Mouse (Mus musculus) forebrain, embryonic 14.5 days (tissue): Measurements from ENCODE around the gene Slc4a3. TPM values are rescaled to one million over a fixed set of nuclear protein-coding genes. Genes with fewer than 3 reads are reported as not detected.
A peak's percentile ranks its signal among the peaks of the same experiment; 100 is the strongest.

Source experiments
- ATAC-seq: fragments of 200-750 bp; cut with Nextera tagmentation; 2 replicates; pipeline ENCODE4 v1.8.0; 2017; ENCODE audit warnings: mild to moderate bottlenecking, moderate library complexity
- DNase-seq: peaks from one replicate; pipeline ENCODE4 v3.0.0-alpha.2; 2015; ENCODE audit warnings: low spot score
- H3K27ac ChIP-seq: fragments of 300-500 bp; sonication (generic); 2 replicates; pipeline ENCODE4 v1.5.1; 2014; ENCODE audit warnings: low read depth, mild to moderate bottlenecking, control low read depth, low read length, moderate library complexity
- H3K27me3 ChIP-seq: fragments of 300-500 bp; sonication (generic); replicated peaks from 2 replicates; pipeline ENCODE4 v1.6.1; 2014; ENCODE audit warnings: low read length, control low read depth, mixed read lengths; ENCODE audit not compliant: control insufficient read depth, insufficient read depth
- H3K36me3 ChIP-seq: fragments of 300-500 bp; sonication (generic); 2 replicates; pipeline ENCODE4 v1.6.1; 2014; ENCODE audit warnings: low read length, control low read depth; ENCODE audit not compliant: control insufficient read depth, insufficient read depth
- H3K4me1 ChIP-seq: fragments of 300-500 bp; sonication (generic); 2 replicates; pipeline ENCODE4 v1.6.1; 2014; ENCODE audit warnings: antibody characterized with exemption, low read length, control low read depth; ENCODE audit not compliant: control insufficient read depth, insufficient read depth
- H3K4me2 ChIP-seq: fragments of 300-500 bp; sonication (generic); 2 replicates; pipeline ENCODE4 v1.6.1; 2014; ENCODE audit warnings: mild to moderate bottlenecking, control low read depth, low read length
- H3K4me3 ChIP-seq: fragments of 300-500 bp; sonication (generic); 2 replicates; pipeline ENCODE4 v1.5.1; 2014; ENCODE audit warnings: low read depth, low read length, control low read depth
- H3K9ac ChIP-seq: fragments of 300-500 bp; sonication (generic); 2 replicates; pipeline ENCODE4 v1.6.1; 2014; ENCODE audit warnings: mild to moderate bottlenecking, low read length, control low read depth, moderate library complexity
- H3K9me3 ChIP-seq: fragments of 300-500 bp; sonication (generic); replicated peaks from 2 replicates; pipeline ENCODE4 v1.6.1; 2016; ENCODE audit warnings: low read length, control low read depth, mixed read lengths; ENCODE audit not compliant: control insufficient read depth
- WGBS: fragments of 180-500 bp; shearing (Covaris S2); extraction: QIAGEN DNeasy Blood & Tissue Kit; methylation state at CpG from one replicate; pipeline ENCODE4 v1.1.7; 2014; 5-methylcytosine and 5-hydroxymethylcytosine counted together
- polyA plus RNA-seq: library from polyadenylated mRNA; unstranded; fragments of >200 nt; fragmentation: Nextera tagmentation; extraction: Ambion mirVana; gene quantifications from 2 replicates; pipeline ENCODE4 v1.2.1, GENCODE M21; 2014

Gene Slc4a3
- polyA plus RNA-seq, 1 experiment from 2014 or later: 12.6 TPM

DNA sequence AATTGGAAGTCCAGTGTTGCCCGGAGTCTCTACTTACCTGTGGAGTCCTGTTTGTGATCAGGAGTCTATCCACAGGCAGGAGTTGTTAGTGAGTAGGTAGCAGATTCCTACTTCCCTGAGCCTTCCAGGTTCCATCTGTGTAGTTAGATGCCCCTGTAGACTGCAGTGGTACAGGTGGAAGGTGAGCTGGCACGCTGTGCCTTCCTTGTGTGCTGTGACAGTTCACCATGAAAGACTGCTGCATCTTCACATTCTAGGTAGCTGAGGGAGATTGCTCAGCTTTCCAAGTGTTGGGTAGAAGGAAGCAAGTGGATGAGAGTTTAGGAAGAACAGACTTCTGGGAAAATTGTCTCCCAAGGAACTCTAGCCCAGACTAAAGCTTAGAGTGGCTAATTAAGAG is 18.0 kb downstream of the Slc4a3 start:
- Histone ChIP-seq H3K9me3 (no peaks in the 10 kb centered on the region), H3K36me3 (no peaks in the 10 kb centered on the region), H3K4me1 (peaks cover 11% of the 10 kb centered on the region), H3K27ac (no peak overlapping the region), H3K4me2 (no peak overlapping the region), H3K9ac (no peak overlapping the region), H3K4me3 (no peak overlapping the region), H3K27me3 (no peaks in the 10 kb centered on the region)
- WGBS: 87% methylated on average over 2 of the region's 2 CpGs
- no peak for ATAC-seq
- no peak for DNase-seq

- ATAC-seq: no peak
- no peak overlapping the region for H3K27ac ChIP-seq
- H3K4me2 ChIP-seq: no peak overlapping the region
- no peaks in the 10 kb centered on the region for H3K27me3 ChIP-seq
- WGBS: 71% methylated on average over 5 of the region's 5 CpGs
- no peaks in the 10 kb centered on the region for H3K9me3 ChIP-seq
- no peak overlapping the region for H3K9ac ChIP-seq
- no peaks in the 10 kb centered on the region for H3K36me3 ChIP-seq
- no peak overlapping the region for H3K4me3 ChIP-seq
- DNase-seq: no peak
- peaks cover 7% of the 10 kb centered on the region for H3K4me1 ChIP-seq
Measured at GRCm38 (mm10) chr1:75564916-75565315, 18.9 kb downstream of the Slc4a3 start.

DNA sequence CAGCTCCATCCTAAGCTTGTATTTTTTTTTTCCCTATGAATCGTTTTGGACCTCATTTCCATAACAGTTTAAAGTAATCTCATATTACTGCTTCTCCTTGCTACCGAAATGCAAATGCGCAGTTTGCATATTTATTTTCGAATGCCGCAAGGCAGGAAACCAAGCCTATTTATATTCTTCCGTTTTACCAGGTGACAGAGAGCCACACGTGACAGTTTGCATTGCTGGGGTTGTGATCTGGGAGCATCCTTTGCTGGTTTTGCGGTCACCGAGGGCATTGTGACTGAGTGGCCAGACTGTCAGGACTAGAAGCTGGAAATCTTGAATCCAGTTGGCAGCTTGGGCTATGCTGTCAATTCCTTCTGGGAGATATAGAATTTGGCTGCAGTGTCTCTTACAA is 19.6 kb downstream of the Slc4a3 start:
- no peak overlapping the region for H3K9ac ChIP-seq
- H3K4me3 ChIP-seq: no peak overlapping the region
- DNase-seq (no peak), ATAC-seq (no peak)
- H3K4me2 ChIP-seq: no peak overlapping the region
- no peaks in the 10 kb centered on the region for H3K36me3 ChIP-seq
- H3K27ac ChIP-seq: no peak overlapping the region
- H3K4me1 ChIP-seq: peaks cover 7% of the 10 kb centered on the region
- H3K27me3 ChIP-seq: no peaks in the 10 kb centered on the region
- 73% methylated on average over 9 of the region's 9 CpGs for WGBS
- H3K9me3 ChIP-seq: no peaks in the 10 kb centered on the region

- no peak for ATAC-seq
- H3K9ac ChIP-seq: no peak overlapping the region
- no peak overlapping the region for H3K27ac ChIP-seq
- WGBS: 68% methylated on average over 6 of the region's 6 CpGs
- H3K9me3 ChIP-seq: no peaks in the 10 kb centered on the region
- no peak overlapping the region for H3K4me3 ChIP-seq
- no peak for DNase-seq
- H3K27me3 ChIP-seq: no peaks in the 10 kb centered on the region
- no peaks in the 10 kb centered on the region for H3K36me3 ChIP-seq
- no peak overlapping the region for H3K4me2 ChIP-seq
- H3K4me1 ChIP-seq: no peaks in the 10 kb centered on the region
Measured at GRCm38 (mm10) chr1:75570403-75570802, 24.3 kb downstream of the Slc4a3 start.

GRCm38 (mm10) chr1:75572776-75573175 is 26.7 kb downstream of the Slc4a3 start:
- H3K4me1 ChIP-seq: no peaks in the 10 kb centered on the region
- H3K27me3 ChIP-seq: no peaks in the 10 kb centered on the region
- no peak overlapping the region for H3K9ac ChIP-seq
- no peaks in the 10 kb centered on the region for H3K36me3 ChIP-seq
- DNase-seq: peak; percentile 23
- no peak overlapping the region for H3K4me3 ChIP-seq
- no peaks in the 10 kb centered on the region for H3K9me3 ChIP-seq
- H3K4me2 ChIP-seq: no peak overlapping the region
- 67% methylated on average over 6 of the region's 6 CpGs for WGBS
- H3K27ac ChIP-seq: no peak overlapping the region
- no peak for ATAC-seq

DNA sequence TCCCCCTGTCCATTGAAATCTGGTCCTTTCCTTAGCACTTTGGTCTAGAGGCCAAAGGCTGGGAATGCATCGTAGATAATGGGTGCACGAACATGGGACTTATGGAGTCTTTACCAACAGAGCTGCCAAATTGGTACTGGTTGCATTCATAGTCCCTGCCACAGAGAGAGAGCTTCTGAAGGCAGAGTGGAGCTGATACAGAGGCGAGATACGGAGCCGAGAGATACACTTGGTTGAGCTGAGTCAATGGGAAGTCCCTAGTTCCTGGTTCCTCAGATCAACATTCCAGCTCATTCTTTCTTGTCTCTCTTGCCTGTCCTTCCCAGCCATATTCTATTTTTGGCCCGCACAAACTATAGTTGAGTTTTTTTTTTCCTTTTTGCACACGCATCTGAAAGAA is 27.6 kb downstream of the Slc4a3 start:
- Histone ChIP-seq H3K4me3 (no peak overlapping the region), H3K27me3 (no peaks in the 10 kb centered on the region), H3K4me2 (no peak overlapping the region), H3K9me3 (no peaks in the 10 kb centered on the region), H3K4me1 (no peaks in the 10 kb centered on the region), H3K36me3 (no peaks in the 10 kb centered on the region), H3K27ac (no peak overlapping the region), H3K9ac (no peak overlapping the region)
- no peak for ATAC-seq
- no peak for DNase-seq
- WGBS: 90% methylated on average over 7 of the region's 7 CpGs

DNA sequence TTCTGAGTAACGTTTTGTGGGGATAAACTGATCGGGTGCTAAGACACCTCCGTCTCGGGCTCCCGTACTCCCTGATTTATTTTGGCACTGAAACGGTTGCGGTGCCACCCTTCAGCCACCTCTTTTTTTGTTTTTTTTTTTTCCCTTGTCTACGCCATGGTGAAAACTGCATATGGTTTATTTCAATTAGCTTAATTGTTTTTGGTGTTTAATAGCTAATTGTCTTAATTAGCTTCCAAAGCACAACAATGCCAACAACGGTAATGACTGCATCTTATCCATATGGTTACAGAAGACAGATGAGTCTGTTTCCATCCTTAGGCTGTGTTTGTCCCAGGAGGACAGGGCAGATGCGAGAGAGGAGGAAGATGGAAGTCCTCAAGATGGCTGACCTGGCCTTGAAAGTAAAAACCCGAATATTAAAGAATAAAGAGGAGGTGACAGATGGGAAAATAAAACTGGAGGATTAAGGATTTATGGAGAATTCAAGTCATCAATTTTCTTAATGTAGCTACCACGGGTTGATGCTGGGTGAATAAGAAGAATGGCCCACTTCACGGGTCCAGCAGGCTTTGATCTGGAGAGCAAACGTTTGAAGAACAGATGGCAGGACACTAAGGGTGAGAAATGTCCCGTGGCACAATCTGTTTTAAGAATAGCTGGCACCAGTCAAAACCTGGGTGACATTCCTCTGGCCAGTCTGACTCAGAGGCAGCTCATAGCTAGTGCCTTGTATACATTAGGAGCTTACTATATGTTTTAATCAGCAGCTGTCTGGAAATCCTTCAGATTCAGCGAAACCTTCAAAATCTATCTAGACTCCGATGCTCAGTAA is 28.6 kb downstream of the Slc4a3 start:
- DNase-seq (peak; percentile 63), ATAC-seq (peak; percentile 57; the same call in 1 of the 2 replicates)
- H3K4me3 ChIP-seq: no peak overlapping the region
- no peak overlapping the region for H3K9ac ChIP-seq
- H3K4me2 ChIP-seq: no peak overlapping the region
- no peaks in the 10 kb centered on the region for H3K27me3 ChIP-seq
- 53% methylated on average over 17 of the region's 17 CpGs for WGBS
- H3K4me1 ChIP-seq: no peaks in the 10 kb centered on the region
- H3K9me3 ChIP-seq: no peaks in the 10 kb centered on the region
- no peaks in the 10 kb centered on the region for H3K36me3 ChIP-seq
- H3K27ac ChIP-seq: no peak overlapping the region

DNA sequence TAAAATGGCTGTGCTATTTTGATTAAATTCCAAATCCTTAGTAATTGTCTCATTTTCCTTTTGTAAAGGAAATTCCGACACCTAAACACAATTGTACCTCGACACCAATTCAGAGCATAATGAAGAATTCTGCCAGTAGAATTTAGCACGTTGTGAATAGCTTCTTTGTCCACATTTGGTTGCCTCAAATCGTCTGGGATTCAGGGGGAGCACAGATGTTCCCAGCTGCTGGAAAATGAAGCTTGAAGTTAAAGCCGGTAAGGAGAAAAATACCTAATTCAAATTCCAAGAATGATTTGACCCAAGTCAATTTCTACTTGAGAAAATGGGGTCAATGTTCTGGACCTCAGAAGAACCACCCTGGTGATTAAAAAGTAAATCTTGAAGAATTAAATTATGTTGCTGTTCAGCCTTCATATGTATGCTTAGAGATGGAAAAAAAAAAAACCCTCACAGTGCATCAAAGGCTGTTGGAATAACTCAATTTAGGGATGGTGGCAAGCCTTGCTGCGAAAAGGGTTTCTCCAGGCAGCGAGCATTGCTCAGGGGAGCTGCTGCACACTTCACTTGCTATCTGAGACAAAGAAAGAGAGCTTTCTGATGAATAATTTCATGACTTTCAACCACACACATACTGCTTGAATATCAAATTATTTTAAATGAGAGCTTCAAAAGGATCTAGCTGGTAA is 36.0 kb downstream of the Slc4a3 start:
- WGBS: 21% methylated on average over 7 of the region's 7 CpGs

DNA sequence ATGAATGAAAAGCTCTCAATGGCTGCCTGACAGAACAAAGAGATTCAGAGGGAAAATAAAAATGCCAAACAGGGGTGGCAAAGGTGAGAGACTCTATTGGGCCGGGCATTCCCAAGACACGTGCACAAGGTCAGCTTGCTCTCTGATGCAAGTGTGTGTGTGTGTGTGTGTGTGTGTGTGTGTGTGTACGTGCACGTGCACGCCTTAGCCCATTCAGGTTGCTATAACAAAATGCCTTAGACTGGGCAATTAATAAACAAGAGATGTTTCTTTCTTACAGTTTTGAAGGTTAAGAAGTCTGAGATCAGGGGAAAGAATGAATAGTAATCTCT is 36.5 kb downstream of the Slc4a3 start:
- peak overlapping the region; percentile 55 for H3K27ac ChIP-seq
- H3K4me3 ChIP-seq: no peak overlapping the region
- no peaks in the 10 kb centered on the region for H3K9me3 ChIP-seq
- H3K27me3 ChIP-seq: no peaks in the 10 kb centered on the region
- H3K9ac ChIP-seq: no peak overlapping the region
- H3K4me1 ChIP-seq: peaks cover 3% of the 10 kb centered on the region; the same call in 1 of the 2 replicates
- H3K36me3 ChIP-seq: no peaks in the 10 kb centered on the region
- ATAC-seq (no peak; the same call in 1 of the 2 replicates), DNase-seq (no peak)
- WGBS: 64% methylated on average over 5 of the region's 5 CpGs
- no peak overlapping the region for H3K4me2 ChIP-seq

More for the DNA sequence above, 36.0 kb downstream of the Slc4a3 start:
- peak overlapping the region; percentile 55 for H3K27ac ChIP-seq
- DNase-seq (peak; percentile 43), ATAC-seq (no peak)
- H3K36me3 ChIP-seq: no peaks in the 10 kb centered on the region
- H3K9me3 ChIP-seq: no peaks in the 10 kb centered on the region
- H3K4me2 ChIP-seq: no peak overlapping the region
- peaks cover 3% of the 10 kb centered on the region; the same call in 1 of the 2 replicates for H3K4me1 ChIP-seq
- H3K9ac ChIP-seq: no peak overlapping the region
- no peaks in the 10 kb centered on the region for H3K27me3 ChIP-seq
- H3K4me3 ChIP-seq: no peak overlapping the region
